Mouse (Mus musculus) kidney, adult 2 months (tissue): Measurements from ENCODE around the gene Cox4i2.

Source experiments
- CTCF ChIP-seq: fragments of 200-500 bp; conservative IDR thresholded peaks from 2 replicates; pipeline ENCODE4 v1.5.1; 2011; ENCODE audit warnings: low read depth, mild to moderate bottlenecking, control low read depth, low read length, moderate library complexity, mixed read lengths; ENCODE audit not compliant: insufficient read depth, insufficient read length
- POLR2A ChIP-seq: fragments of 200-500 bp; IDR thresholded peaks from one replicate; pipeline ENCODE4 v1.6.1; 2011; ENCODE audit warnings: low read depth, low read length, control low read depth

DNA sequence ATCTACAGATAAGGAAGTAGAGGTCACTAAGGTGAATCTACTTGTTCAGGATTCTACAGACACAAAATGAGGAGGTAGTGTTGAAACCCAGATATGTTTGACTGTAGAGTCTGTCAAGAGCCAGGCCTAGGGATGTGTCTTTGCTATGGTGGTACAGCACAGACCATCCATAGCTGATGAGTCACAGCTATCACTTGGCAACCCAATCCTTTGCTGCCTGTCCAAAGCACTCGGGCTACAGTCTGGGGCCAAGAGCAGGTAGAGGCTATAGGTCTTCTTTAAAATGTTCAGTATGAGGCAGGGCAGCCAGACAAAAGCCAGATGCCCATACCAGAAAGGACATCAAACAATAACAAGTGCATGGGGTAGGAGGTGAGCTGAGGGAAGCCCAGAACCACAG lies 43.6 kb downstream of the Cox4i2 start:
- TF ChIP-seq CTCF (no peak), POLR2A (no peak)
